Mouse (Mus musculus) midbrain, embryonic 12.5 days (tissue): ENCODE measurements around the gene Prl3d3. TPM values are rescaled to one million over a fixed set of nuclear protein-coding genes. Genes with fewer than 3 reads are reported as not detected.
"Not testable (repeated sequence)": the region's sequence is repeated elsewhere in the genome, so short reads cannot be mapped to it uniquely, and the experiment has no call there.

Source experiments
- ATAC-seq: fragments of 200-750 bp; cut with Nextera tagmentation; 2 replicates; pipeline ENCODE4 v1.8.0; 2017; ENCODE audit warnings: low read depth, moderate TSS enrichment, moderate library complexity; ENCODE audit not compliant: low FRiP score
- H3K27ac ChIP-seq: fragments of 300-500 bp; sonication (generic); replicated peaks from 2 replicates; pipeline ENCODE4 v1.5.1; 2016; ENCODE audit warnings: mild to moderate bottlenecking
- H3K27me3 ChIP-seq: fragments of 300-500 bp; sonication (generic); 2 replicates; pipeline ENCODE4 v1.6.1; 2016; ENCODE audit warnings: mild to moderate bottlenecking
- H3K36me3 ChIP-seq: fragments of 300-500 bp; sonication (generic); 2 replicates; pipeline ENCODE4 v1.6.1; 2016
- H3K4me1 ChIP-seq: fragments of 300-500 bp; sonication (generic); 2 replicates; pipeline ENCODE4 v1.6.1; 2016
- H3K4me2 ChIP-seq: fragments of 300-500 bp; sonication (generic); replicated peaks from 2 replicates; pipeline ENCODE4 v1.6.1; 2016; ENCODE audit warnings: mild to moderate bottlenecking, moderate library complexity
- H3K4me3 ChIP-seq: fragments of 300-500 bp; sonication (generic); 2 replicates; pipeline ENCODE4 v1.5.1; 2016; ENCODE audit warnings: mild to moderate bottlenecking
- H3K9ac ChIP-seq: fragments of 300-500 bp; sonication (generic); replicated peaks from 2 replicates; pipeline ENCODE4 v1.6.1; 2016; ENCODE audit warnings: mild to moderate bottlenecking, moderate library complexity
- H3K9me3 ChIP-seq: fragments of 300-500 bp; sonication (generic); 2 replicates; pipeline ENCODE4 v1.6.1; 2016; ENCODE audit warnings: mild to moderate bottlenecking
- WGBS: fragments of 180-500 bp; shearing (Covaris S2); methylation state at CpG from one replicate; pipeline ENCODE4 v1.1.7; 2016; 5-methylcytosine and 5-hydroxymethylcytosine counted together
- polyA plus RNA-seq: library from polyadenylated mRNA; unstranded; fragments of >200 nt; fragmentation: Nextera tagmentation; extraction: Ambion mirVana; gene quantifications from 2 replicates; pipeline ENCODE4 v1.2.1, GENCODE M21; 2016

The Prl3d3 gene
- polyA plus RNA-seq, result not detected in 2 replicates

- H3K4me1 ChIP-seq, H3K27ac ChIP-seq, H3K9ac ChIP-seq, H3K4me3 ChIP-seq, H3K9me3 ChIP-seq, ATAC-seq, H3K4me2 ChIP-seq, H3K36me3 ChIP-seq, H3K27me3 ChIP-seq: not testable (repeated sequence)
- 92% methylated on average over 3 of the region's 3 CpGs for WGBS
Measured at GRCm38 (mm10) chr13:27156490-27156889, at the start of gene Prl3d3. Gene Prl3d3 (plus strand): TSS chr13:27156790.

- ATAC-seq, H3K9ac ChIP-seq, H3K27me3 ChIP-seq, H3K36me3 ChIP-seq, H3K4me3 ChIP-seq, H3K27ac ChIP-seq, H3K9me3 ChIP-seq, H3K4me1 ChIP-seq, H3K4me2 ChIP-seq: not testable (repeated sequence)
- WGBS, result 96% methylated on average over 4 of the region's 4 CpGs
Measured at GRCm38 (mm10) chr13:27121398-27121797, 35.2 kb upstream of the Prl3d3 start, which contains the start of gene Prl3d2. Gene Prl3d2 (plus strand): TSS chr13:27121698.

- H3K4me2 ChIP-seq, result no peak overlapping the region
- H3K36me3 ChIP-seq, result no peaks in the 10 kb centered on the region
- ATAC-seq, result no peak
- H3K9me3 ChIP-seq, result no peaks in the 10 kb centered on the region
- no peak overlapping the region for H3K4me3 ChIP-seq
- no peaks in the 10 kb centered on the region for H3K27me3 ChIP-seq
- H3K4me1 ChIP-seq, result no peaks in the 10 kb centered on the region
- no peak overlapping the region for H3K27ac ChIP-seq
- 66% methylated on average over 1 of the region's 1 CpGs for WGBS
- no peak overlapping the region for H3K9ac ChIP-seq
Measured at GRCm38 (mm10) chr13:27148264-27148663, 8.3 kb upstream of the Prl3d3 start.

- no peaks in the 10 kb centered on the region for H3K36me3 ChIP-seq
- WGBS, result 84% methylated on average over 1 of the region's 1 CpGs
- no peaks in the 10 kb centered on the region for H3K27me3 ChIP-seq
- no peak for ATAC-seq
- no peaks in the 10 kb centered on the region for H3K9me3 ChIP-seq
- H3K9ac ChIP-seq, result no peak within 1 kb of the TSS
- no peaks in the 10 kb centered on the region for H3K4me1 ChIP-seq
- no peak within 1 kb of the TSS for H3K4me3 ChIP-seq
- no peak within 1 kb of the TSS for H3K27ac ChIP-seq
- no peak within 1 kb of the TSS for H3K4me2 ChIP-seq
Measured at GRCm38 (mm10) chr13:27196359-27196758, 39.8 kb downstream of the Prl3d3 start, which contains the start of gene Prl3c1. Gene Prl3c1 (plus strand): TSS chr13:27196659.

Other genes starting within 250 kb of the Prl3d3 start
- gene Prl, start 99.2 kb upstream of the Prl3d3 start, polyA plus RNA-seq, result not detected in 2 replicates
- gene Prl3d1, start 62.6 kb upstream of the Prl3d3 start, polyA plus RNA-seq, result not detected in 2 replicates
- not detected in 2 replicates for gene Prl3d2, start 35.1 kb upstream of the Prl3d3 start, polyA plus RNA-seq
- gene Prl3c1, start 39.9 kb downstream of the Prl3d3 start, polyA plus RNA-seq, result not detected in 2 replicates
- gene Prl3b1, start 85.1 kb downstream of the Prl3d3 start, polyA plus RNA-seq, result 0.59 TPM in 1 of 2 replicates, not detected in the other
- not detected in 2 replicates for gene Prl3a1, start 102.6 kb downstream of the Prl3d3 start, polyA plus RNA-seq
- not detected in 2 replicates for gene Prl6a1, start 155.8 kb downstream of the Prl3d3 start, polyA plus RNA-seq
- gene Prl8a2, start 188.9 kb downstream of the Prl3d3 start, polyA plus RNA-seq, result not detected in 2 replicates
- gene Prl2b1, start 234.1 kb downstream of the Prl3d3 start, polyA plus RNA-seq, result not detected in 2 replicates